Mouse (Mus musculus) liver, postnatal 0 days (tissue): Measurements from ENCODE around the gene Tfrc. TPM values are rescaled to one million over a fixed set of nuclear protein-coding genes. Genes with fewer than 3 reads are reported as not detected.

ENCODE experiments used
- ATAC-seq: fragments of 200-750 bp; cut with Nextera tagmentation; 2 replicates; pipeline ENCODE4 v1.8.0; 2017; ENCODE audit warnings: mild to moderate bottlenecking, moderate library complexity
- DNase-seq: peaks from one replicate; pipeline ENCODE4 v3.0.0-alpha.2; 2016
- H3K27ac ChIP-seq: fragments of 300-500 bp; sonication (generic); 2 replicates; pipeline ENCODE4 v1.5.1; 2014; ENCODE audit warnings: antibody characterized with exemption, moderate library complexity, mild to moderate bottlenecking, low read depth
- H3K27me3 ChIP-seq: fragments of 300-500 bp; sonication (generic); 2 replicates; pipeline ENCODE4 v1.6.1; 2014; ENCODE audit warnings: low read length, control low read depth, mixed read lengths; ENCODE audit not compliant: insufficient read depth
- H3K36me3 ChIP-seq: fragments of 300-500 bp; sonication (generic); replicated peaks from 2 replicates; pipeline ENCODE4 v1.6.1; 2014; ENCODE audit warnings: mild to moderate bottlenecking, control low read depth, low read length, moderate library complexity, mixed read lengths; ENCODE audit not compliant: insufficient read depth
- H3K4me1 ChIP-seq: fragments of 300-500 bp; sonication (generic); 2 replicates; pipeline ENCODE4 v1.6.1; 2014; ENCODE audit warnings: antibody characterized with exemption, mild to moderate bottlenecking, control low read depth; ENCODE audit not compliant: insufficient read depth
- H3K4me2 ChIP-seq: fragments of 300-500 bp; sonication (generic); 2 replicates; pipeline ENCODE4 v1.6.1; 2014; ENCODE audit warnings: low read depth, mild to moderate bottlenecking, low read length, moderate library complexity, mixed read lengths
- H3K4me3 ChIP-seq: fragments of 300-500 bp; sonication (generic); 2 replicates; pipeline ENCODE4 v1.5.1; 2014; ENCODE audit warnings: low read depth, low read length
- H3K9ac ChIP-seq: fragments of 300-500 bp; sonication (generic); replicated peaks from 2 replicates; pipeline ENCODE4 v1.6.1; 2014; ENCODE audit warnings: mild to moderate bottlenecking, moderate library complexity
- H3K9me3 ChIP-seq: fragments of 300-500 bp; sonication (generic); 2 replicates; pipeline ENCODE4 v1.6.1; 2016; ENCODE audit warnings: mild to moderate bottlenecking, control low read depth, low read length, mixed read lengths
- CTCF ChIP-seq: sonication (generic); IDR thresholded peaks from 2 replicates; pipeline ENCODE4 v1.5.1; 2016; ENCODE audit warnings: antibody characterized with exemption, low read depth
- EP300 ChIP-seq: IDR thresholded peaks from 2 replicates; pipeline ENCODE4 v1.6.1; 2016; ENCODE audit warnings: antibody characterized with exemption, low read depth, mild to moderate bottlenecking
- WGBS: fragments of 180-500 bp; shearing (Covaris S2); extraction: QIAGEN DNeasy Blood & Tissue Kit; methylation state at CpG from one replicate; pipeline ENCODE4 v1.1.7; 2014; ENCODE audit not compliant: insufficient replicate concordance; 5-methylcytosine and 5-hydroxymethylcytosine counted together
- polyA plus RNA-seq: library from polyadenylated mRNA; unstranded; fragments of >200 nt; fragmentation: Nextera tagmentation; extraction: Ambion mirVana; gene quantifications from 2 replicates; pipeline ENCODE4 v1.2.1, GENCODE M21; 2015

Tfrc gene
- polyA plus RNA-seq, 1 experiment from 2014 or later: 103 TPM

DNA sequence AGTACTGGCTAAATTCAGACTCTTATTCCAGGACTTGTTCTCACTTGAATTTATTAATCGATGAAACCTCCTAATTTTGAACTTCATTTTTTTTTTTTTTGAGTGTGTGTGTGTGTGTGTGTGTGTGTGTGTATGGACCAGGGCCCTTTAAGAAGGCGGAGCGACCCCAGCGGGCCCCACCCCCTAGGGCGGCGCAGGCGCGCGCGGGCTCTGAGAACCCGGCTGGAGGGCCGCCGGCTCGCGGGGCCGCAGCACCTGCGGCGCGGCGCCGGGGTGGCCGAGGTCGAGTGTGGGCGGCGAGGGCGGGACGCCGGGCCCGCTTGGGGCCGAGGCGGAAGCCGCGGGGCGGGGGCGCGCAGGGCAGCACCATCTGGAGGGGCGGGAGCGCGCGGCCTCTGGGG, 34.9 kb downstream of the Tfrc start, which contains the start of gene Tnk2:
Gene Tnk2 (plus strand): TSS at position 214 of the 401 bp plus-strand sequence.
- Histone ChIP-seq H3K27ac (peak within 1 kb of the TSS; percentile 66), H3K9ac (peak within 1 kb of the TSS; percentile 87), H3K4me1 (peaks cover 20% of the 10 kb centered on the region), H3K4me3 (peak within 1 kb of the TSS; percentile 71), H3K27me3 (peaks cover 4% of the 10 kb centered on the region; the same call in 1 of the 2 replicates), H3K4me2 (peak within 1 kb of the TSS; percentile 99), H3K36me3 (no peaks in the 10 kb centered on the region), H3K9me3 (no peaks in the 10 kb centered on the region)
- WGBS: under 1% methylated on average over 38 of the region's 40 CpGs
- peak; percentile 92 for DNase-seq
- peak; percentile 76 for ATAC-seq
- TF ChIP-seq CTCF: no peak
- no peak for TF ChIP-seq EP300

DNA sequence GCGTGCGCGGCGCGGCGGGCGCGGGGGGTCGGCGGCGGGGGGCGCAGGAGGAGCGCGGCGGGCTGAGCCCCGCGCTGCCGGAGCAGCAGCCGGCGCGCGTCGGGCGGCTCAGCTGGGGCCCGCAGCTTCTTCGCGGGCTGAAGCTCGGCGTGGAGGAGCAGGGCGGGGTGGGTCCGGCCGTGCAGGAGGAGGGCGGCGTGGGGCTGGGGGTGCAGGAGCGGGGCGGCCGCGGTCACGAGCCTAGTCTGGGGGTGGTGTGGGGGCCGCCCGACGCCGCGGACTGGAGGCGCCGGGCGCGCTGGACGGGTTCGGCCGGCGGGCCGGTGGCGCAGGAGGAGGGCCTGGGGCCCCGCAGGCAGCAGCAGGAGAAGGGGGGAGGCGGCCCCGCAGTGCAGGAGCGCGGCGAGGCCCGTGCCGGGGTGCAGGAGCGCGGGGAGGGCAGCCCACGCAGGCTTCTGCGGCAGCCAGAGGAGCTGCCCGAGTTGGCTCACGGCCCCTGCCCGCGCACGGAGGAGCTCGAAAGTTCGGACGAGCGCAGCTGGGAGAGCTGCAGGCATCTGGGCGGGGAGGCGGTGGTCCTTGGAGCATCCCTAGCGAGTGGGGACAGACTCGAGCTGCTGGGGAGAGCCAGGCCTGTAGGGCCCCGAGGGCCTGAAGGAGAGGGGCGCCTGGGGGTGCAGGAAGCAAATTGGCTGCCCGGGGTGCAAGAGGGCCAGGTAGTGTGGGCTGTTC, 35.5 kb downstream of the Tfrc start:
- peak; percentile 57 for DNase-seq
- WGBS: 2% methylated on average over 52 of the region's 82 CpGs
- TF ChIP-seq EP300: no peak
- TF ChIP-seq CTCF: no peak
- H3K9ac ChIP-seq: peak overlapping the region; percentile 87
- H3K27ac ChIP-seq: peak overlapping the region; percentile 66
- peak overlapping the region; percentile 71 for H3K4me3 ChIP-seq
- no peaks in the 10 kb centered on the region for H3K9me3 ChIP-seq
- no peaks in the 10 kb centered on the region for H3K36me3 ChIP-seq
- peaks cover 20% of the 10 kb centered on the region for H3K4me1 ChIP-seq
- H3K4me2 ChIP-seq: peak overlapping the region; percentile 99
- ATAC-seq: peak; percentile 43
- peaks cover 4% of the 10 kb centered on the region; the same call in 1 of the 2 replicates for H3K27me3 ChIP-seq

DNA sequence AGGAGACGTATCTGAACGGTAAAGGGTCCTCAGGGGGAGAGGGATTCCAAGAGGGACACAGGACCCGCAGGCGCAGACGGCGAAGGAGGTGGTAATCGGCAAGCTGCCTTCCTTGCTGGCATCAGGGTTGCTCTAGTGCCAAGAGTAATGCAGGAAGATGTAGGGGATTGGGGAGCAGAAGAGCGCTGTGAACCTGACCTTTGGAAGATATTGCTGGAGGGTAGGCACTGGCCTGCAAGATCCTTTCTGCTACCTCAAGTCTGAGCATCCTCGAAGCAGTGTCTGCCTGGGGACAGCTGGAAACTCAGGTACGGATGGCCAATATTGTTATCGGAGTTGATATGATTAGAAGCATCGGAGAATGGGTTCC, 36.1 kb downstream of the Tfrc start:
- ATAC-seq: no peak
- 14% methylated on average over 12 of the region's 12 CpGs for WGBS

DNA sequence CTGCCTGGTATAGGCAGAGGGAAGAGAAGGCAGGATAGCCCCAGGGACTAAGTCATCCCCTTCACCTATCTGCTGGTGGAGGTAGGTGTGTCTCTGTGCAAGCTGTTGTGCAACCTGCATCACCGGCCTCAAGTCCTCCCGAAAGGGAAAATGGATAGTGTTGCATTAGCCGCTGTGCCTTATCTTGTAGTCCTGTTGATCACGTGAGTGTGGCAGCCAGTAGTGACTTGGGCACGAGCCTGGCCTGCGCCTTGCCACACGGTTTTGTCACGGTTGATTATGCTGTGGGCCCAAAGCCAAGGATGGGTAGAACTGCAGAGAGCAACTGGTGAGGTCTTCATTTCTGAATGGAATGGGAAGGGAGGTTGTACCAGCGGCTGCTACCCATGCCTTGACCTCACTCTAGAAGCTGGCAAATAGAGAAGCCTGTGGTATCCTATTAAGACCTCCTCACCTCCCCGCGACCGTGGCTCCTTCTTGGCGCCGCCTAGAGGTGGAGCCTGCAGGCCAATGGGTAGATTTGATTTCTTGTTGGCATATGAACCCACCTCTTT, 36.7 kb downstream of the Tfrc start:
- peak overlapping the region; percentile 71 for H3K4me3 ChIP-seq
- peak; percentile 68 for TF ChIP-seq CTCF
- TF ChIP-seq EP300: peak; percentile 17; the same call in 1 of the 2 replicates
- peak overlapping the region; percentile 99 for H3K4me2 ChIP-seq
- no peak overlapping the region for H3K27ac ChIP-seq
- H3K36me3 ChIP-seq: no peaks in the 10 kb centered on the region
- H3K9me3 ChIP-seq: no peaks in the 10 kb centered on the region
- peaks cover 20% of the 10 kb centered on the region for H3K4me1 ChIP-seq
- ATAC-seq (peak; percentile 87), DNase-seq (peak; percentile 76)
- WGBS: 10% methylated on average over 14 of the region's 14 CpGs
- peaks cover 4% of the 10 kb centered on the region; the same call in 1 of the 2 replicates for H3K27me3 ChIP-seq
- H3K9ac ChIP-seq: peak overlapping the region; percentile 87

More for the DNA sequence above, 36.1 kb downstream of the Tfrc start:
- H3K4me2 ChIP-seq: peak overlapping the region; percentile 99
- H3K4me3 ChIP-seq: peak overlapping the region; percentile 71
- TF ChIP-seq EP300 (no peak), CTCF (no peak)
- H3K36me3 ChIP-seq: no peaks in the 10 kb centered on the region
- DNase-seq: no peak
- peak overlapping the region; percentile 87 for H3K9ac ChIP-seq
- peaks cover 20% of the 10 kb centered on the region for H3K4me1 ChIP-seq
- H3K27me3 ChIP-seq: peaks cover 4% of the 10 kb centered on the region; the same call in 1 of the 2 replicates
- H3K9me3 ChIP-seq: no peaks in the 10 kb centered on the region
- H3K27ac ChIP-seq: peak overlapping the region; percentile 66; the same call in 1 of the 2 replicates

DNA sequence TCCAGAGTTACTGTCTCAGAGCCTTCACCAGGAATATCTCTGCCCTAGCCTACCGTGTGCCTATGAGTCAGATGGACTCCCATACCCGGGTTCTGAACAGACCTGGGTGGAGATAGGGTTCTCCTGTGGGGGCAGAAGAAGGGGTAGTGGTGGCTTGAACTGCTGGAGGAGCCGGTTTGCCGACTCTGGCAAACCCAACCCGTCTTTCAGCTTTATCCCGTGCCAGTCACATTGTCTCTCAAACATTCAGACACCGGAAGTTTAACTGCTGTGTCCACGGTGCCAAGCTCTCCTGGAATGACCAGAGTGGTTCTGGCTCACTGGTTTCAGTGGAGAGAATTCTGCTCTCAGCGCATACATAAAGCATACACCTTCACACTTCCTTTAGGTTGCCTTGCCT, 37.3 kb downstream of the Tfrc start:
- Histone ChIP-seq H3K4me3 (peak overlapping the region; percentile 71), H3K9me3 (no peaks in the 10 kb centered on the region), H3K4me2 (peak overlapping the region; percentile 99), H3K27me3 (peaks cover 4% of the 10 kb centered on the region; the same call in 1 of the 2 replicates), H3K9ac (no peak overlapping the region; the same call in 1 of the 2 replicates), H3K27ac (no peak overlapping the region), H3K4me1 (peaks cover 20% of the 10 kb centered on the region), H3K36me3 (no peaks in the 10 kb centered on the region)
- WGBS: 83% methylated on average over 9 of the region's 9 CpGs
- TF ChIP-seq EP300 (no peak), CTCF (no peak)
- no peak for ATAC-seq
- no peak for DNase-seq

DNA sequence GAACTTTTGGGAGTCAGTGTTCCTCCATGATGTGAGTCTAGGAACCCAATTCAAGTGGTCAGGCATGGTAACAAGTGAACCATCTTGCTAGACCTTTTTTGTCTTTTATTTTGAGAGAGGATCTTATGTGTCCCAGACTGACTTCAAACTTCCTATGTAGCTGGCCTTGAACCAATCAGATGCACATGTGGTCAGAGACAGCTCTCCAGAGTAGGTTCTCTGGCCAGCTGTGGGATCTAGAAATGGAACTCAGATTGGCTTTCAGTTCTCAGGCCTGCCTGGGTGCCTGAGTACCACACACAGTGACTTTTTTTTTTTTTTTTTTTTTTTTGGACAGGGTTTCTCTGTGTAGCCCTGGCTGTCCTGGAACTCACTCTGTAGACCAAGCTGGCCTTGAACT, 39.0 kb downstream of the Tfrc start:
- no peak overlapping the region for H3K9ac ChIP-seq
- no peak overlapping the region for H3K27ac ChIP-seq
- ATAC-seq (no peak), DNase-seq (no peak)
- H3K4me3 ChIP-seq: no peak overlapping the region
- H3K36me3 ChIP-seq: no peaks in the 10 kb centered on the region
- H3K9me3 ChIP-seq: no peaks in the 10 kb centered on the region
- H3K4me2 ChIP-seq: no peak overlapping the region
- H3K27me3 ChIP-seq: no peaks in the 10 kb centered on the region
- H3K4me1 ChIP-seq: peaks cover 20% of the 10 kb centered on the region
- TF ChIP-seq CTCF (no peak), EP300 (no peak)
